Mouse (Mus musculus) cerebellum, adult 9-11 months (tissue): ENCODE data around the gene Fam120a.

ENCODE experiments used
- DNase-seq: peaks from one replicate; pipeline ENCODE4 v3.0.0; 2022

Gene Fam120a

GRCm38 (mm10) chr13:48850771-48851170 is 117.0 kb downstream of the Fam120a start:
- peak; percentile 66 for DNase-seq

GRCm38 (mm10) chr13:48850326-48850725 is 117.5 kb downstream of the Fam120a start:
- peak; percentile 60 for DNase-seq

- peak; percentile 65 for DNase-seq
Measured at GRCm38 (mm10) chr13:48849155-48849554, 118.7 kb downstream of the Fam120a start.

GRCm38 (mm10) chr13:48845308-48845707 is 122.5 kb downstream of the Fam120a start:
- DNase-seq: no peak

- DNase-seq: no peak
Measured at GRCm38 (mm10) chr13:48843530-48843929, 124.3 kb downstream of the Fam120a start.

GRCm38 (mm10) chr13:48841905-48842592 is 125.8 kb downstream of the Fam120a start:
- no peak for DNase-seq

- no peak for DNase-seq
Measured at GRCm38 (mm10) chr13:48838284-48838683, 129.5 kb downstream of the Fam120a start.

- DNase-seq: no peak
Measured at GRCm38 (mm10) chr13:48837537-48837936, 130.3 kb downstream of the Fam120a start.

GRCm38 (mm10) chr13:48830528-48831250 is 137.1 kb downstream of the Fam120a start:
- no peak for DNase-seq

- DNase-seq: no peak
Measured at GRCm38 (mm10) chr13:48829780-48830179, 138.0 kb downstream of the Fam120a start.
